Mouse (Mus musculus) gastrocnemius, adult 18-20 months (tissue): Measurements from ENCODE around the gene Kng1. TPM values are rescaled to one million over a fixed set of nuclear protein-coding genes. Genes with fewer than 3 reads are reported as not detected.

Experiments used
- DNase-seq: peaks from one replicate; pipeline ENCODE4 v3.0.0; 2021; ENCODE audit warnings: low spot score
- microRNA-seq: library from miRNA; unstranded; fragments of <30 nt; microRNA quantifications from one replicate; pipeline ENCODE4 v1.2.0, GENCODE M21; 2021
- total RNA-seq, 2 experiments: library from RNA; stranded (reverse); gene quantifications; 2 replicates each; pipeline ENCODE4 v1.2.3; 2021

Kng1 gene
- total RNA-seq, 2 experiments from 2014 or later: 0.74 TPM; not detected in 1

DNA sequence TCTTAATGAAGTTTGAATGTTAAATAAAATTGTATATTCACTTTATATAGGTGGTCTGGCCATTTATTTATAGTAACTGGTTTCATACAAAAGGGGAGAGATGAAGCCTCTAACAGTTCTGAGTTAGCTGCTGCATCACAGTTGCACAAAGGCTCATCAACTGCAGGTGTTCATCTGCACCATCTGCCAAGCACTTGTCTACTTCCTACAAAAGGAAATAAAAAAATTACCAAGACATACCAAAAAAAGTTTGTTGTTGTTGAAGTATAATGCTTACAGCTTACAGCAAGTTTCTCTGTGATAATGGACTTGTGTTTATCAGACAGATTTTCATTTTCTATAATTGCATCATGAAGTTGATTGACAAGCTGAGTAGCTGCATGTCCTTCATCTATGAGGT lies 56.2 kb downstream of the Kng1 start:
- no peak for DNase-seq

DNA sequence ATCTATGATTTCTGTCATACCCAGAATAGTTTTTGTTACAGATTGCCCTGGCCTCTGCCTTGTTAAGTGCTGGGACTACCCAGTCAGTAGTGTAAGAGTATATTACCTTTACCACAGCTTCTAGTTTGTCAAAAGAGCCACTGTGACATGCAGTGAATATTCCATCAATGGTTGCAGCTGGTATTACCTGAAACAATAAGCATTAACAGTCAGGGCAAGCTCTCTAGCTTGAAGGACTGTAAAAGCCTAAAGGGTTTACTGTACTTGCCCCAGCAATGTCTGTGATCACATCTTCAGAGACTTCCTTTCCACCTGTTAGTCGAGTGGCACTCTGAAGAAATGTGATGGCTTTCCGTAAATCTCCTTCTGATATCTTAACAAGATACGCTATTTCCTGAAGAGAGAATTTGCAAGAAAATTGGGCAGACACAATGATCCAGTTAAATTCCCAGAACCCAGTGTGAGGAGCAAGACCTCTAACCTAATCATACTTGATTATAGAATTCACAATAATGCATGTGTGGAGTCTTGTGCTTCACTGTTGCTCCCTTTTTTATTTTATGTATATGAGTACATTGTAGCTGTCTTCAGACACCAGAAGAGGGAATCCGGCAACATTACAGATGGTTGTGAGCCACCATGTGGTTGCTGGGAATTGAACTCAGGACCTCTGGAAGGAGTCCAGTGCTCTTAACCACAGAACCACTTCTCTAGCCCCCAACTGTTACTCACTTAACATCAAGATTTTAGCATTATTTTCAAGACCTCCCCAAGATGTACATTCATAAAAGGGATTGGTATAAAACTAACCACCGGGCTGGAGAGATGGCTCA lies 56.9 kb downstream of the Kng1 start:
- no peak for DNase-seq

DNA sequence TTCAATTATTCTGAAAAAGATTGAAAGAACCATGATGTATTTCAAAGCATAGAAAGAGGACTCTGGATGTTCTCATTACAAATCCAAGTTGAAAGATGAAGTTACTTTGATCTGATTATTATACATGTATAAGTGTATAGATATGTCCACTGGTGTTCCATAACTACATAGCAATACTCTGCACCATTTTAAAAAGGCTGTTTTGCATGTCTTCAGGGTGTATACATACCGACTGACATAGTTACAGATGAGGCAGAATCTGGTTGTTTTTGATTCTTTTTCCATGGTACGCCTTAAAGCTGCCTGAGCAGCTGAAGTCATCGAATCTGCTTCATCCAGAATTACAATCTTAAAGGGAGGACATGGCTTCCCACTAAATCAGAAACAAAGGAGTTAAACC lies 57.8 kb downstream of the Kng1 start:
- no peak for DNase-seq

- no peak for DNase-seq
These were observed 59.5 kb downstream of the Kng1 start for GRCm38 (mm10) chr16:23117173-23117572.

GRCm38 (mm10) chr16:23122446-23122845 lies 64.8 kb downstream of the Kng1 start:
- no peak for DNase-seq

DNA sequence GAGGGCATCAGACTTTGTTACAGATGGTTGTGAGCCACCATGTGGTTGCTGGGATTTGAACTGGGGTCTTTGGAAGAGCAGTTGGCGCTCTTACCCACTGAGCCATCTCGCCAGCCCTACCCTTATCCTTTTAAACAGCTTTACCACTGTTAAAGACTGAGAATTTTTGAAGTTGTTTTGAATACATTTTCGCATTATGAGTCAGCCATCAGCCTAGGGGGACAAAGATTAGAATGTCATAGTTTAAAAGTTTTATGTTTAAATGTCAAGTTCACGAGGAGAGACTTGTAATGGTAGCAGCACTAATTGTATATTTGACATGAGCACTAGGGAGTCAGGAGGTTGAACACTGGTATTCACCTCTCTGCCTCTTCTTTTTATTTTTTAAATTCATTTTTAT lies 65.4 kb downstream of the Kng1 start:
- DNase-seq: no peak

DNA sequence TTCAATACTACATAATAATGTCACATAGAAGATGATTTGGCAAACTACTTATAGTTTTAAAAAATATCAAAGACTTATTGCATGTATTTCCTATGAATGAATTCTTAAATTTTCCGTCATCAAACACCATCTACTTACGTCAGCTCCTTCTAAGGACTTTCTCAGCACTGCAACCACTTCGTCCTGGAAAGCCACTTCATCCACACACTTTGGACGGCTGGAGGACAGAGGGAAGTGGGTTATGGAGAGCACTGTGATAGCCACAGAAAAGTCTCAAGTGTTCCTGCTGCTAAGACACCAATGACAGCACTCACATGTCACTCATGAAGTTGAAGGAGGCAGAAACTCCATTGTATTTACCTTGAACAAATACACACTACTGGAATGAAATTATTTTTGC lies 66.7 kb downstream of the Kng1 start:
- no peak for DNase-seq

- DNase-seq: no peak
These were observed 69.6 kb downstream of the Kng1 start for GRCm38 (mm10) chr16:23127311-23127672.

DNA sequence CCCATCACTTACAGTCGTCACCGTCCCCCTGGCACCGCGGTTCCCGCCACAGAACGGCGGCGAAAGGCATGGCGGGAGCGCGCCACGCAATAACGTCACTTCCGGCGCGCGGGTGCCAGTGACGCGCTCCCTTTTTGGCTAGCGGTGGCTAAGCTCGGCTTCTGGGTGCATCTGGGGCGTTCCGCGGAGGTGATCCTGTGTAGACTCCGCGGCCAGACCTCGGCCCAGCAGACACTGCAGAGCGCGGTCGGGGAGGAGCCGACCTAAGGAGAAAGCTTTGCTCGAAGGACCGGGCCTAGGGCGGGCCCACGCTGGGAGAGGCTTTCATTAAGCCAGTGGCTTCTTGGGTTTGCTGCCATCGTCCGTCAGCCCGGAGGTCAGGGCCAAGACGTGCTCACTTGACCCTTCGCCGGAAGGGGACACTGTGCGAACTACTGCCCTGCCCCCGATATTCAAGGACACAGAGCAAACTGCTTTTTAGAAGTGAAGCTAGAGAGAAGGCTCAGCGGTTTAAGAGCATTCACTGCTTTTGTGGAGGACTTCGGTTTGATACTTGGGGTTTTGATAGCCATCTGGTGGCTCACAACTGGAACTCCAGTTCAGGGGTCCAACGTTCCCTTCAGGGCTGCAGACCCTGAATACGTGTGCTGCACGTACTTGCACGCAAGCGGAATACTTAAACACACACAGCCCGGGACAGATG lies 70.2 kb downstream of the Kng1 start, which contains the start of gene Rfc4:
Gene Rfc4, minus strand, starts transcription at position 65 of the 703 bp plus-strand sequence.
- peak; percentile 91 for DNase-seq

- DNase-seq: no peak
These were observed 72.6 kb downstream of the Kng1 start for GRCm38 (mm10) chr16:23130303-23130702.

Small RNA genes within 50 kb of the gene (microRNA-seq; reads per million reads assigned to microRNA genes)
- gene Gm49346: not detected

Other genes starting within 250 kb of the Kng1 start
- gene Crygs, start 246.3 kb upstream of the Kng1 start, total RNA-seq: not detected
- gene Tbccd1, start 200.2 kb upstream of the Kng1 start, total RNA-seq: 1 to 10 TPM; 7.2 to 7.9 TPM
- gene Dnajb11, start 200.0 kb upstream of the Kng1 start, total RNA-seq: 10 to 100 TPM; 36.7 to 37.4 TPM
- 1 to 10 TPM in 1 of 2 experiments, not detected in 1; 1.8 TPM for gene Ahsg, start 166.6 kb upstream of the Kng1 start, total RNA-seq
- under 1 TPM in 1 of 2 experiments, not detected in 1; 0.45 TPM for gene Fetub, start 139.5 kb upstream of the Kng1 start, total RNA-seq
- gene Hrg, start 106.8 kb upstream of the Kng1 start, total RNA-seq: under 1 TPM in 1 of 2 experiments, not detected in 1; 0.21 TPM
- gene Kng2, start 28.4 kb upstream of the Kng1 start, total RNA-seq: under 1 TPM in 1 of 2 experiments, not detected in 1; 0.25 TPM
- gene Eif4a2, start 49.6 kb downstream of the Kng1 start, total RNA-seq: 100 to 1,000 TPM; 405 to 416 TPM
- 1 to 10 TPM; 7.1 to 7.5 TPM for gene Rfc4, start 69.9 kb downstream of the Kng1 start, total RNA-seq
- 10 to 100 TPM; 10.9 to 32.0 TPM for gene Adipoq, start 88.7 kb downstream of the Kng1 start, total RNA-seq
- 1 to 10 TPM; 3.6 to 4.7 TPM for gene St6gal1, start 166.9 kb downstream of the Kng1 start, total RNA-seq